Mouse (Mus musculus) E14TG2a.4 (cell line): ENCODE data around the gene G430095P16Rik.

ENCODE experiments used
- CTCF ChIP-seq: conservative IDR thresholded peaks from 2 replicates; pipeline ENCODE4 v1.5.1; 2014; ENCODE audit warnings: low read length
- NANOG ChIP-seq: IDR thresholded peaks from 2 replicates; pipeline ENCODE4 v1.6.1; 2014; ENCODE audit warnings: borderline replicate concordance, low read length, mixed read lengths

GRCm38 (mm10) chr8:84732545-84732944 is 9.7 kb downstream of the G430095P16Rik start:
- TF ChIP-seq CTCF (no peak), NANOG (no peak)
